In the genomic region with DNA sequence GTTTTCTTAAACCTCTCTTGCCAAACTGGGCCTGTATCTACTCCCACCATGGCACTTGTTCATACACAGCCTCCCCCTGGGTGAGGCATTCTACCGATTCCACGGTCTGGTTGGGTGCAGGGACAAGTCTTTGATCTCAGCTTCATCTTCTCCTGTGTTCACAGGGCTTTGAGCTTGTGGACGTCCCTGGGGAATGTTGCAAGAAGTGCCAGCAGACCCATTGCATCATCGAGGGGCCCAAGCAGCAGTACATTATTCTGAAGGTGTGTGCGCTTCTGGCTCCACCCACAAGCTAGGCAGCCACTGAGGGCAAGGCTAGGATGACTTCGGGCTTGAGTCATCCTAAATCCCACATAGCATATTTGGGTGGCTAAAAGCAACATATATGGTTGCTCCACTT, we compare ENCODE assay signal across 29 mouse cellular contexts. TPM values are rescaled to one million over a fixed set of nuclear protein-coding genes. Genes with fewer than 3 reads are reported as not detected.
A peak's percentile ranks its signal among the peaks of the same experiment; 100 is the strongest.
DNase-seq lines count a peak whose midpoint lies in the region; ATAC-seq and TF ChIP-seq lines count a peak whose summit lies in the region.
"Had no signal": no experiment of that assay in that cellular context is flagged by ENCODE, and none has a peak within 500 bp of the region (broad histone marks: within the 10 kb centered on the region; RNA-seq: fewer than 3 reads in every experiment).

No protein-coding gene starts in this region.

- H3K79me2 ChIP-seq in CH12.LX (replicated peaks; ENCODE audit: control insufficient read depth, extremely low read depth, insufficient read depth, poor library complexity, severe bottlenecking) = no peaks in the 10 kb centered on the region

- peaks cover 6 to 15% of the 10 kb centered on the region in 2 experiments for H3K4me1 ChIP-seq in CH12.LX (ENCODE audit: control insufficient read depth in 1 of 2, insufficient read depth in 2 of 2)
- H3K4me1 ChIP-seq in midbrain, embryonic 10.5 days = no peaks in the 10 kb centered on the region
- H3K4me1 ChIP-seq: embryonic facial prominence, embryonic 13.5 days; embryonic facial prominence, embryonic 15.5 days; forebrain, embryonic 10.5 days; forebrain, embryonic 12.5 days had no signal

- H3K27me3 ChIP-seq in CH12.LX (replicated peaks) = peaks cover 89% of the 10 kb centered on the region
- H3K27me3 ChIP-seq in midbrain, embryonic 10.5 days (ENCODE audit: low read depth, poor library complexity, severe bottlenecking) = no peaks in the 10 kb centered on the region
- H3K27me3 ChIP-seq: embryonic facial prominence, embryonic 13.5 days; embryonic facial prominence, embryonic 15.5 days; forebrain, embryonic 12.5 days had no signal

- peak; percentile 9 for DNase-seq in 3T3-L1 (ENCODE audit: low read depth, low spot score)
- DNase-seq in 416B (ENCODE audit: low read depth) = peak; percentile 50
- DNase-seq in CH12.LX (ENCODE audit: extremely low read depth) = peak; percentile 43
- DNase-seq in midbrain, embryonic 10.5 days (ENCODE audit: low spot score) = no peak
- no peak for DNase-seq in gastrocnemius, adult 18-20 months (ENCODE audit: low spot score)
- no peak for DNase-seq in left cerebral cortex, adult 11 months (ENCODE audit: low spot score)
- DNase-seq: adrenal gland, adult 8-10 months; cerebellum, adult 11-12 months; cerebellum, adult 2 months; cerebellum, adult 9-11 months; cerebellum, postnatal 14 days; cerebellum, postnatal 36 days; embryo, embryonic 11 days had no signal

- no peak overlapping the region for H3K4me3 ChIP-seq in CH12.LX (replicated peaks in 1 of 3; ENCODE audit: low read depth in 2 of 3, low read length in 2 of 3, poor library complexity in 1 of 3)
- H3K4me3 ChIP-seq in midbrain, embryonic 10.5 days = no peak overlapping the region
- H3K4me3 ChIP-seq: embryonic facial prominence, embryonic 13.5 days; embryonic facial prominence, embryonic 15.5 days; erythroblast, embryonic 14.5 days; forebrain, embryonic 10.5 days; forebrain, embryonic 12.5 days had no signal

- peak overlapping the region; percentile 4; the same call in 1 of the 2 replicates for H3K4me2 ChIP-seq in CH12.LX (ENCODE audit: insufficient read depth, low read depth, poor library complexity, severe bottlenecking)
- H3K4me2 ChIP-seq: embryonic facial prominence, embryonic 13.5 days; embryonic facial prominence, embryonic 15.5 days; forebrain, embryonic 12.5 days had no signal

- TF ChIP-seq POLR2A in CH12.LX (IDR thresholded peaks at IDR 0.05; ENCODE audit: low read depth, low read length) = no peak

- no peaks in the 10 kb centered on the region for H3K9me3 ChIP-seq in CH12.LX (replicated peaks; ENCODE audit: low read length)
- no peaks in the 10 kb centered on the region for H3K9me3 ChIP-seq in midbrain, embryonic 10.5 days (replicated peaks)
- H3K9me3 ChIP-seq: embryonic facial prominence, embryonic 13.5 days; embryonic facial prominence, embryonic 15.5 days; forebrain, embryonic 10.5 days; forebrain, embryonic 12.5 days had no signal

- in situ Hi-C loops in CH12.LX (cut with MboI; ENCODE audit: low pct_ligation_motif_present, low pct_unique_long_range_greater_than_20kb, low sequenced_read_pairs) = loop anchor here (25.0 kb wide), 1 partner anchor 160 kb away; a partner anchor contains a TSS

- peak; percentile 48; the same call in 1 of the 2 replicates for ATAC-seq in granulocyte monocyte progenitor cell, adult 5-6 weeks (replicated peaks; ENCODE audit: poor library complexity, severe bottlenecking)
- ATAC-seq: activated CD4-positive, CD25-positive, alpha-beta regulatory T cell, adult 4 months; CD4-positive, CD25-positive, alpha-beta regulatory T cell, adult 4 months; forebrain, embryonic 14.5 days; forebrain, embryonic 16.5 days; Patski had no signal

- H3K27ac ChIP-seq in CH12.LX (ENCODE audit: insufficient read depth, low read depth) = no peak overlapping the region
- no peak overlapping the region for H3K27ac ChIP-seq in midbrain, embryonic 10.5 days (replicated peaks)
- H3K27ac ChIP-seq: embryonic facial prominence, embryonic 13.5 days; embryonic facial prominence, embryonic 15.5 days; forebrain, embryonic 10.5 days; forebrain, embryonic 12.5 days had no signal

- TF ChIP-seq CTCF in CH12.LX (conservative IDR thresholded peaks at IDR 0.05 in 1 of 2, IDR thresholded peaks at IDR 0.05 in 1 of 2; ENCODE audit: low read depth in 2 of 2, low read length in 2 of 2) = no peak

- no peak overlapping the region for H3K9ac ChIP-seq in CH12.LX (ENCODE audit: insufficient read depth, low read depth)
- H3K9ac ChIP-seq: embryonic facial prominence, embryonic 13.5 days; embryonic facial prominence, embryonic 15.5 days; forebrain, embryonic 12.5 days had no signal

- no peak for TF ChIP-seq RAD21 in CH12.LX (IDR thresholded peaks at IDR 0.05; ENCODE audit: low read depth, low read length)

- TF ChIP-seq EP300 in CH12.LX (IDR thresholded peaks at IDR 0.05; ENCODE audit: low read length) = no peak

- dilution Hi-C loops in CH12.LX (cut with MboI; ENCODE audit: extremely low pct_ligation_motif_present, extremely low pct_unique_long_range_greater_than_20kb, low sequenced_read_pairs) = no loop called here

- no peaks in the 10 kb centered on the region for H3K36me3 ChIP-seq in CH12.LX (replicated peaks in 1 of 2; ENCODE audit: control insufficient read depth in 1 of 2, insufficient read depth in 1 of 2, low read length in 1 of 2)
- H3K36me3 ChIP-seq in midbrain, embryonic 10.5 days = no peaks in the 10 kb centered on the region
- H3K36me3 ChIP-seq: embryonic facial prominence, embryonic 13.5 days; embryonic facial prominence, embryonic 15.5 days; forebrain, embryonic 10.5 days; forebrain, embryonic 12.5 days had no signal

- 86% methylated on average over 6 of the region's 6 CpGs for WGBS in midbrain, embryonic 10.5 days

TF ChIP-seq in CH12.LX, 34 proteins besides CTCF, POLR2A, EP300 and RAD21:
- TF ChIP-seq BHLHE40 (IDR thresholded peaks at IDR 0.05; ENCODE audit: low read depth, low read length) (no peak), TCF12 (IDR thresholded peaks at IDR 0.05; ENCODE audit: low read depth, low read length) (peak; percentile 9; the same call in 1 of the 2 replicates), SMC3 (IDR thresholded peaks at IDR 0.05; ENCODE audit: low read depth, low read length) (no peak), NRF1 (IDR thresholded peaks at IDR 0.05; ENCODE audit: low read depth, low read length) (no peak)
TF ChIP-seq in CH12.LX: peak in this region for 1.

RNA-seq across cellular contexts. Expression of a gene that starts 36.3 kb away (rescaled TPM):
- total RNA-seq in CH12.LX (2012; rRNA removed) = not detected in 2 replicates
- not detected in 2 replicates for total RNA-seq in CH12.LX (2014; rRNA removed)
- not detected in 2 replicates for polyA plus RNA-seq in CH12.LX (2012; ENCODE audit: insufficient read length, low read depth)
- total RNA-seq in granulocyte monocyte progenitor cell, adult 5-6 weeks (2014; fragmentation: Nextera tagmentation) = not detected in 2 replicates
- total RNA-seq in granulocyte monocyte progenitor cell, adult 5-6 weeks (2017) = not detected in 2 replicates
- polyA plus RNA-seq in midbrain, embryonic 10.5 days (2016; fragmentation: Nextera tagmentation; extraction: Ambion mirVana) = not detected in 2 replicates
- total RNA-seq in gastrocnemius, adult 18-20 months (2021) = not detected
- total RNA-seq: adrenal gland, adult 18-20 months; adrenal gland, adult 8-10 months; adrenal gland, postnatal 36 days; common myeloid progenitor, adult 5-6 weeks; MEL had no signal
- polyA plus RNA-seq: activated CD4-positive, CD25-positive, alpha-beta regulatory T cell, adult 4 months; cerebellum, adult 2 months; embryonic facial prominence, embryonic 11.5 days; embryonic facial prominence, embryonic 13.5 days; erythroblast, embryonic 14.5 days; forebrain, embryonic 10.5 days; forebrain, embryonic 12.5 days; forebrain, embryonic 14.5 days; forebrain, embryonic 16.5 days had no signal

Comparison
In these comparisons a context has a peak if more than half of its experiments do, and no peak if none do; other contexts are left out.
1. DNase-seq: peak in 3T3-L1 (single experiment), 416B (single experiment) and CH12.LX (single experiment); none in midbrain, embryonic 10.5 days (single experiment), gastrocnemius, adult 18-20 months (single experiment) and left cerebral cortex, adult 11 months (single experiment).